Mouse (Mus musculus): ENCODE results near the gene Nt5c3b. TPM values are rescaled to one million over a fixed set of nuclear protein-coding genes. Genes with fewer than 3 reads are reported as not detected.

Nt5c3b gene
- total RNA-seq, 2 experiments from 2014 or later: 56.9 to 62.8 TPM

GRCm38 (mm10) chr11:100377989-100378388 lies 63.6 kb downstream of the Nt5c3b start:
- DNase-seq: no peak

GRCm38 (mm10) chr11:100376746-100377389 lies 64.7 kb downstream of the Nt5c3b start:
- DNase-seq: no peak

- no peak for DNase-seq
These were observed 65.6 kb downstream of the Nt5c3b start for GRCm38 (mm10) chr11:100376005-100376404.

GRCm38 (mm10) chr11:100375127-100375526 lies 66.5 kb downstream of the Nt5c3b start:
- no peak for DNase-seq

Small RNA genes lying within 50 kb of the gene (microRNA-seq; reads per million reads assigned to microRNA genes)
- 0 reads per million in 2 experiments for gene Gm27374
- gene Mir7116: 0 to 0.21 reads per million in 2 experiments

Other genes starting within 250 kb of the Nt5c3b start
- gene Krt9, start 248.6 kb downstream of the Nt5c3b start, total RNA-seq (2021): 1 to 10 TPM; 2.5 to 2.7 TPM
- gene Krt14, start 234.3 kb downstream of the Nt5c3b start, total RNA-seq (2021): not detected
- not detected for gene Krt16, start 192.9 kb downstream of the Nt5c3b start, total RNA-seq (2021)
- not detected for gene Krt17, start 180.8 kb downstream of the Nt5c3b start, total RNA-seq (2021)
- gene Krt42, start 171.9 kb downstream of the Nt5c3b start, total RNA-seq (2021): not detected
- gene Eif1, start 121.9 kb downstream of the Nt5c3b start, total RNA-seq (2021): 100 to 1,000 TPM; 775 to 777 TPM
- gene Gast, start 107.4 kb downstream of the Nt5c3b start, total RNA-seq (2021): not detected
- gene Hap1, start 85.7 kb downstream of the Nt5c3b start, total RNA-seq (2021): 100 to 1,000 TPM; 148 to 154 TPM
- gene Jup, start 44.0 kb downstream of the Nt5c3b start, total RNA-seq (2021): 10 to 100 TPM; 36.5 to 39.8 TPM
- gene P3h4, start 27.0 kb downstream of the Nt5c3b start, total RNA-seq (2021): 1 to 10 TPM; 8.7 to 9.4 TPM
- 1 to 10 TPM; 4.4 to 5.0 TPM for gene Fkbp10, start 26.1 kb downstream of the Nt5c3b start, total RNA-seq (2021)
- 1 to 10 TPM; 1.4 to 1.9 TPM for gene Klhl10, start 109 bp upstream of the Nt5c3b start, total RNA-seq (2021)
- gene Klhl11, start 30.9 kb upstream of the Nt5c3b start, total RNA-seq (2021): 100 to 1,000 TPM; 126 to 127 TPM
- gene Acly, start 86.2 kb upstream of the Nt5c3b start, total RNA-seq (2021): 100 to 1,000 TPM; 103 to 109 TPM
- 1 to 10 TPM in 1 of 2 experiments, under 1 TPM in 1; 0.82 to 1.3 TPM for gene Ttc25, start 103.8 kb upstream of the Nt5c3b start, total RNA-seq (2021)
- gene Cnp, start 133.1 kb upstream of the Nt5c3b start, total RNA-seq (2021): 100 to 1,000 TPM; 246 to 256 TPM
- gene Nkiras2, start 177.4 kb upstream of the Nt5c3b start, total RNA-seq (2021): 10 to 100 TPM; 12.5 to 15.1 TPM
- gene Dnajc7, start 178.4 kb upstream of the Nt5c3b start, total RNA-seq (2021): 100 to 1,000 TPM; 249 to 265 TPM

All from layer of hippocampus, postnatal 36 days (tissue).